Mouse (Mus musculus) spleen, adult 12 weeks (tissue): ENCODE data around the gene Pip5k1a.
"Not testable (repeated sequence)": the region's sequence is repeated elsewhere in the genome, so short reads cannot be mapped to it uniquely, and the experiment has no call there.

Experiments
- DNase-seq: peaks from one replicate; pipeline ENCODE4 v3.0.0; 2022; ENCODE audit warnings: low spot score

Pip5k1a gene

DNA sequence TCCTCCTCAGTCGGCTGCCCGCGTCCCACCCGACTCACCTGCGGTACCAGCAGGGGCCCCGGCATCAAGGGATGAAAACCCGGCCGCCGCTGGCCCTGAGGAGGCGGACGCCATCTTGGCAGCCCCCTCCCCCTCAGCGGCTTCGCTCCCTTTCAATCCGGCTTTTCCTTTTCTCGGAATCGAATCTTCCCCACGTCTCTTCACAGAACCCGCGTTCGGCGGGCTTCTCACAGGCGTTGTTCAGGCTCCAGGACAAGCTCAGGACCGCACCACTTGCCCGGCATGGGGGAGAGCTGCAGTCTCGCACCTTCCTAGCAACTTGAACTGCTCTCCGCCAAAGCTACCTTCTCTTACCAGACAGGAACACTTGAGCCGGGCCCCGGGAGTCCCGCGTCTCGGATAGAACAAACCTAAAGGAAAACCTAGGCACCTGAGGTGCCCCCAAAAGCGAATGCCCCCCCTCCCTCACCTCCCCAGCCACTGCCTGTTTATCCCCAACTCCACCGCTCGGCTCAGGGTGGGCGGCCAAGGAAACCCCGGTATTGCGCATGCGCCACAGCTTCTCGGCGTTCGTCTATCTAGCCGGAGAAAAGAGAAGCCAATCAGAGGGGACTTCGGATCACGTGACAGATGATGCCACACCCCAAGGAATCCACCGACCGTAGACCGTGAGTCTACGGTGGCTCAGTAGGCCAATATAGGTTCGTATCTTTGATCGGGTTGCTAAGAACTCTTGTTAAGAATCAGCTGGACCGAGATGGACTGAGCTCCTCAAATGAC, at the start of gene Pip5k1a:
Gene Pip5k1a, minus strand, starts transcription at position 593 of the 780 bp plus-strand sequence.
- DNase-seq: peak; percentile 92

DNA sequence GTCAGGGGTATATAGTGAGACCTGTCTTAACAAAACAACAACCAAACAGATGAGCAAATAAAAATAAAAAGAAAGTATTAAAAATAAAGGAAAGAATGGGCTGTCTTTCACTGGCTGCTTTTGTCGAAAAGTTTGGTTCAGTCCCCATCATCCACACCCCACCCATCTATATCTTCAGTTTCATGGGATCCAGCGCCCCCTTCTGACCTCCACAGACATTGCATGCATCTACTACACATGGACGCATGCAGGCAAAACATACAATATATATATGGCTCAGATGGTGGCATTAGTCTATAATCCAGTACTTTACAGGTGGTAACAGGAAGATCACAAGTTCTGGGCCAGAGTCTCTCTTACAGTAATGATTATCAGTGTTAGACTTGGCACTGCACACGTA, 47.1 kb upstream of the Pip5k1a start:
- peak; percentile 53 for DNase-seq

DNA sequence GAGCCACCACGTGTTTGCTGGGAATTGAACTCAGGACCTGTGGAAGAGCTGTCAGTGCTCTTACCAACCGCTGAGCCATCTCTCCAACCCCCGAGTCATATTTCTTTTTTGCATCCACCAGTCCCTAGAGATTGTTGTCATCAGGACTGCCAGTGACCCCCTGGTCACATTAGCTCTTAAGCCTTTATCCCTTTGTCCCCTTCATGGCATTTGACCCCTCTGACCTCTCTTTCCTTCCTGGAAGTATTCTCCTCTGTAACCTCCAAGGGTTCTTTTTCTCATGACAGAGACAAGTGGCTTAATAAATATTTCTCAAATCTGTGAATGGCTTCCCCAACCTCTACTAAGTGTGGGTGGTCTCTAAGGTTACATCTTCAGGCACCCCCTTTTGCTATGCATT, 41.2 kb upstream of the Pip5k1a start:
- no peak for DNase-seq

DNA sequence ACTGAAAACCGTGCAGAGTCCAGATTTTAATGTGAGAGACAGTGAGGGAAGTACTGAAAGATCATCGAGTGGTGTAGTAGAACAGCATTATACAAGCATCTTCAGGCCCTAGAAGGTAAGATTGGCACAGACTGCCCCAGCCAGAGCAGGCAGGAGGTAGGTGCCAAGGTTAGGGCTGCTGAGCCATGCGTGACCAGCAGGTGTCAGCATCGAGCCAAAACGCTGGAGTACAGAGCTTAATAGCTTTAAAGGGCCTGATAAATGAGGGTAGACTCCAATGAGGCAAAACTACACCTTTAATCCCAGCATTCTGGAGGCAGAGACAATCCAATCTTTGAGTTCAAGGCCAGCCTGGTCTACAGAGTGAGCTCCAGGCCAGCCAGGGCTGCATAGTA, 35.9 kb upstream of the Pip5k1a start:
- peak; percentile 80 for DNase-seq

GRCm38 (mm10) chr3:95141952-95142616, 35.4 kb upstream of the Pip5k1a start, which contains the start of gene Tnfaip8l2:
Gene Tnfaip8l2, minus strand, starts transcription at chr3:95142360.
- DNase-seq: peak; percentile 39

DNA sequence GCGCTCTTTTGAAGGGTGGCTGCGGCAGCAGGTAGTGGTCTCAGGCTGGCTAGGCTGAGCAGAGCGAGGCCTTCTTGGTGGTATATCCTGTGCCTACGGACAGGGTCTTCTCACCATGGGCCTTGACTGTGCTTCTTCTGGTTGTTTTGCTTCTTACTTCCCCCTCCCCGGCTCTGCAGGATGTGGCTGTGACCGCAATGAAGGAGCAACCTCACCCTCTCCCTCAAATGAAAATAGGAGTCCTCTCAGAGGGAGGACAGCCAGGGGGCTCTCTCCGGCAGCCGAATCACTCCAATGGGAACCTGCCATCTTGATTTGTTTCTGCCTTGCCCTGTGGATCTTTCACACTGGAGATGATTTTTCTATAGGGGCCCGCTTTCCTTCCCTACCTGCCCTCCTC, 34.7 kb upstream of the Pip5k1a start:
- DNase-seq: peak; percentile 26

- DNase-seq: no peak
Observed at GRCm38 (mm10) chr3:95140795-95141194, 34.1 kb upstream of the Pip5k1a start.

DNA sequence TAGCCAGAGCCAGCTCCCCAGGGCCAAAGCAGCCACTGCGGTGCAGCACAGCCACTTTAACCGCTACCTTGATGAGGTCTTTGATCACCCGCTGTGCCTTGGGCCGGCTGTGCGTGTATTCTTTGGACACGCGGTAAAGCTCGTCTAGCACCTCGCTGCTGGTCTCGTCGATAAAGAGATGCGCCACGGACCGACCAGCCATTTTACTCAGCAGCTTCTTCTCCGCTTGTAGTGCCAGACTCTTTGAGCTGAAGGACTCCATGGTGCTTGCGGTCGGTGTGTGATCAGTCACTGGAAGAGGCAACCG, 33.5 kb upstream of the Pip5k1a start:
- DNase-seq: no peak

GRCm38 (mm10) chr3:95139586-95140288, 33.0 kb upstream of the Pip5k1a start:
- no peak for DNase-seq

GRCm38 (mm10) chr3:95136336-95136735, 29.6 kb upstream of the Pip5k1a start:
- no peak for DNase-seq

DNA sequence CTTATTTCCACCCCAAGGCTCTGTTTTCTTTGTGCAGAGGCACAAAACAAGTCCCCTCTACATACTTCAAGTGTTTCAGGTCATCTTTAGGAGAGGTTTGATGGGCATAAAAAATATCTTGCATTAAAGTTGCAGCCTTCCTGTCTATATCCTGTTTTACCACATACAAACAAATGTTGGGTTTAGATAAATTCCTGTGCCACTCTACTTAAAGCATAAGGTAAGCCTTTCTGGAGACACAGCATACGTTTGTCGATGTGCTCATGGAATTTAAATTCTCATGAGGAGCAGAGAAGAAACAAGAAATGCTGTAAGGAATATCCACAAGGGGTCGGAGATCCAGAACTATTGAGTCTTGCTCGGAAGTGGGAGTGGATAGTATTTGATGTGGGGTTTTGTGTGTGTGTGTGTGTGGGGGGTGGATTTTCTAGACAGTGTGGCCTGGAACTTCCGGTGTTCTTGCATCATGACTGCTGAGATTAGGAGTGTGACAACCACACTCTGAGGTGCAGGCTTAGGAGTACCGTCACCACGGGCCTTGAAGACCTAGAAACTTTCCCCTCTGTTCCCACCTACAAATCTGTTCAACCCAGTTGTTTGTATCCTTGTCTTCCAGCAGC, 28.8 kb upstream of the Pip5k1a start:
- DNase-seq: no peak

- DNase-seq: peak; percentile 30
Observed at GRCm38 (mm10) chr3:95135023-95135422, 28.3 kb upstream of the Pip5k1a start.

DNA sequence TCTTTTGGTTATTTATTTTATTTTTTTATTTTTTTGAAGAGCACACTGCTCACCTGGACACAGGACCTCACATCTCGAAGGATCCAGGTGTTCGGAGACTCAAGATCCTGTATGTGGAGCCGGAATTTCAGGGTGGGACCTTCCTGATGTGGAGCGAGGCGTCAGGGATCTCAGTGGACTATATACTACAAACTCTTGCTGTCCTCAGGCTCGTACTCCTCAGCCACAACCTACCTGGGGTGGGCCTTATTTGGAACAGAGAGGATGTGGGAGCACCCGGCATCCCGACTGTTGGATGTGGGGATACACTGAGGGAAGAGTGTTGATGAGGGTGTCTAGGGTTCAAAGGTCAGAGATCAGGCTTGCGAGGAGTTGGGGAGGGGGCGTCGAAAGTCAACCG, 27.4 kb upstream of the Pip5k1a start:
- not testable (repeated sequence) for DNase-seq

DNA sequence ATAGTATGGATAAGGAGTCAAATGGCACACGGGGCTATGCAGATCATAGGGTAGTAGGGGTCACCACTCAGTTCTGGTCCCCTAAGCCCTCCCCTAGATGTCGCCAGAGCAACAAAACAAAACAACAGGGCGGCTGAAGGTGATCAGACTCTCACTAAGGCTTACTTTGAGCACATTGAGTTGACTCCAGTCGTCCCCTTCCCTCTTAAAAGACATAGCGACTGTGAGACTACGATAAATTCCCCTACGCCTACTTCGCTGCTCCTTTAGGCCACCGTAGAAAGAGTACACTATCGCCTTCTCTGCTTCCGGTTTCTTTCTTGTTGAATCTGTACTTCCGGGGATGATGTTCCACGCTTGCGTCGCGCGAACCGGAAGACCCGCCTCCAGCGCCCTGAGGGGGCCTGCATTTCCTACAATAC, 27.0 kb upstream of the Pip5k1a start, which contains the start of the genes Scnm1 and Lysmd1:
Gene Scnm1, minus strand, starts transcription at position 332 of the 422 bp plus-strand sequence.
Gene Lysmd1, plus strand, starts transcription at position 409 of the 422 bp plus-strand sequence.
- peak; percentile 85 for DNase-seq

- DNase-seq: no peak
Observed at GRCm38 (mm10) chr3:95133176-95133575, 26.4 kb upstream of the Pip5k1a start.

GRCm38 (mm10) chr3:95132389-95132788, 25.7 kb upstream of the Pip5k1a start:
- DNase-seq: not testable (repeated sequence)

- no peak for DNase-seq
Observed at GRCm38 (mm10) chr3:95130081-95130480, 23.4 kb upstream of the Pip5k1a start.

DNA sequence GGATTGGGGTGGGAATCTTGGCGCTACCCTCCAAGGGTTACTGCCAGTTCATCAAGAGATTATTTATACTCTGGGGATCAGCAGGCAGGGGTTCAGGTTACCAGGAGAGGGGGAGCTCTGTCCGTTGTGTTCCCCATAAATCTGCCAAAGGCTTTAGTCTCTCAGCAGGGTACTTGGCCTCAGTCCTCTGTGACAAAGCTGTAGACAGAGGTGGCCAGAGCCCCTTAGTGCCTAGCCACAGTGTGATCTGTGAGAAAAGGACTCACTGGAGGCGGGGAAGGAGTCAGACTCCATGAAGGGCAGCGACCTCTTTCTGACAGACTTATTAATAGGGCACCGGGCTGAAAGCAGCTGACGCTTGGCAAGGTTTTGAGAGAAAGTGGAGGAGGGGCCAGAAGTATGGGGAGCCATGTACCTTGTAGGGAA, 22.5 kb upstream of the Pip5k1a start:
- no peak for DNase-seq

DNA sequence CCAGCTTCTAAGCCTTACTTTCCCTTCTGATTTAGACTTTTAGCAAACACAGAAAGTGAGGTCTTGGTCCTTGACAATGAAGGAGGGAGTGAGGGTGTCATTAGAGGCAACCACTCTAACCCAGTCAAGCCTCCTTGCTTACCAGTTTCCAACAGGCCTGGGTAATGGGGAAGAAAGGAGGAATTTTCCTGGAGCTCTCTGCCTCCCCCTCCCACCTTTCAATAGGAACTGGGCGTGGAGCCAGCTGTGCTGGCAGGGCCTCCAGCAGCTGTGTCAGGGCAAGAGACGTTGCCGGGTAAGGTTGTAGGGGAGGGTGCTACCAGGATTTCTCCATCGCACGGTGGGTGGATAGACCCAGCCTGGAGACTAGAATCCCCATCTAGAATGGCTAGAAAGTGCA, 18.2 kb upstream of the Pip5k1a start:
- no peak for DNase-seq

DNA sequence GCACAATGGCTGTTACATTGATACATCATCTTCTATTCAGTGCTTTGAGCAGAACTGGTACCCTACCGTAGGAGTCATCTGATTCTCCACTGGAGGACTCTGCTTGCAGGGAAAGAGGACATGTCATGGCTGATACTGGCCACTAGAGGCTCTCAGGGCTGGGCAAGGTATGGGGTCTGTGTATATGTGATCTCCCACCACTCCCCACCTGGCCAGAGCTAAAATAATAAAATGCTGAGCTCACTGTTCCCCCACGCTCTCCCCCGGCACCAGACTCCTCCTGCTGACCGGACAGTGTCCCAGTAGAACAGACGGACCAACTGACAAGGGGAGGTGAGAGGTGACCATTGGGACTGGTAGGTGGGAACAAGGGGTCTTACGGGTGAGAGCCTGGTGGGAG, 17.5 kb upstream of the Pip5k1a start, which contains the start of gene Tmod4:
Gene Tmod4, plus strand, starts transcription at position 231 of the 400 bp plus-strand sequence.
- DNase-seq: no peak

DNA sequence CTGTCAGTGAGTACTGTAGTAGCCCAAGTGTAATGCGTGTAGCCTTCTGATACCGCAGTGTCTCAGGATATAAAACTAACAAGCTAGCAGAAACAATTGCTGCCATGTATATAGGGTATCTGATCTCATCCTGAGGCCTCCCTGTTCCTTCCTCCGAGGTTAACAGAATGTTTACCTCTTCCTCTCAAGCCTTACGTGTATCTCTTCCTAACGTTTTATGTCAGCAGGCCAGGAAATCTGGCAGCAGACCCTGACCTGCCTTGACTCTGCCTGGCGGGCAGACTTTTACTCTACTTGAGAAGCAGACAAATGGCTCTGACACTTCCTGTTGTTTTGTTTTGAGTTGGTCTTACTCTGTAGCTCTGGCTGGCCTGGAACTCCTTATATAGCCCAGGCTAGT, 14.8 kb upstream of the Pip5k1a start:
- DNase-seq: no peak

- DNase-seq: no peak
Observed at GRCm38 (mm10) chr3:95117751-95118150, 11.0 kb upstream of the Pip5k1a start.
